11 mouse cellular contexts compared by ENCODE assay signal in genomic region chr4:105338861-105339260, GRCm38 (mm10).
DNase-seq lines count a peak whose midpoint lies in the region; ATAC-seq lines count a peak whose summit lies in the region.
"Had no signal": no experiment of that assay in that cellular context is flagged by ENCODE, and none has a peak within 500 bp of the region (broad histone marks: within the 10 kb centered on the region; RNA-seq: fewer than 3 reads in every experiment).

No protein-coding gene starts in this region.

- H3K27me3 ChIP-seq in heart, embryonic 11.5 days (ENCODE audit: control insufficient read depth, insufficient read depth, low read length): no peaks in the 10 kb centered on the region
- H3K27me3 ChIP-seq in heart, embryonic 13.5 days (replicated peaks): no peaks in the 10 kb centered on the region

- WGBS in heart, embryonic 11.5 days (ENCODE audit: insufficient replicate concordance): 45% methylated on average over 7 of the region's 7 CpGs
- WGBS in heart, embryonic 13.5 days: 48% methylated on average over 7 of the region's 7 CpGs

- H3K4me1 ChIP-seq in heart, embryonic 11.5 days (ENCODE audit: control insufficient read depth, insufficient read depth, low read length): peaks cover 3% of the 10 kb centered on the region; the same call in 1 of the 2 replicates
- H3K4me1 ChIP-seq in heart, embryonic 13.5 days: peaks cover 10% of the 10 kb centered on the region

- H3K9me3 ChIP-seq in heart, embryonic 11.5 days (replicated peaks; ENCODE audit: control insufficient read depth, low read length): no peaks in the 10 kb centered on the region
- no peaks in the 10 kb centered on the region for H3K9me3 ChIP-seq in heart, embryonic 13.5 days

- no peak overlapping the region for H3K4me3 ChIP-seq in heart, embryonic 11.5 days (ENCODE audit: low read depth, low read length)
- H3K4me3 ChIP-seq in heart, embryonic 13.5 days: no peak overlapping the region

- no peak overlapping the region for H3K27ac ChIP-seq in heart, embryonic 11.5 days (ENCODE audit: low read depth, low read length)
- 0 out of 2 replicates have a peak overlapping the region, but pooled peaks have one; percentile 6 for H3K27ac ChIP-seq in heart, embryonic 13.5 days (replicated peaks)

- ATAC-seq in heart, embryonic 11.5 days (replicated peaks; ENCODE audit: insufficient number of reproducible peaks, low FRiP score, low TSS enrichment): no peak
- ATAC-seq in heart, embryonic 13.5 days (ENCODE audit: extremely low read depth, insufficient number of reproducible peaks, low FRiP score, low TSS enrichment): no peak
- ATAC-seq: intestine, embryonic 16.5 days; liver, postnatal 0 days had no signal

- DNase-seq in heart, adult 8-10 months (ENCODE audit: low spot score): peak; percentile 20
- peak; percentile 18 for DNase-seq in right cerebral cortex, adult 18-20 months
- DNase-seq in right cerebral cortex, postnatal 25 days: no peak
- peak; percentile 19 for DNase-seq in telencephalon, adult 2 months (ENCODE audit: low read depth, low spot score)
- DNase-seq in layer of hippocampus, adult 9-10 months (ENCODE audit: low spot score): no peak
- DNase-seq: adrenal gland, adult 2 months; cerebellum, adult 2 months; liver, postnatal 0 days had no signal

- no peaks in the 10 kb centered on the region for H3K36me3 ChIP-seq in heart, embryonic 11.5 days (ENCODE audit: control insufficient read depth, insufficient read depth, low read length)
- H3K36me3 ChIP-seq in heart, embryonic 13.5 days: no peaks in the 10 kb centered on the region

- H3K9ac ChIP-seq in heart, embryonic 11.5 days (ENCODE audit: low read depth, low read length): no peak overlapping the region
- no peak overlapping the region for H3K9ac ChIP-seq in heart, embryonic 13.5 days
- H3K9ac ChIP-seq: liver, postnatal 0 days had no signal

- H3K4me2 ChIP-seq in heart, embryonic 11.5 days: no peak overlapping the region
- H3K4me2 ChIP-seq in heart, embryonic 13.5 days: no peak overlapping the region

Comparison
In these comparisons a context has a peak if more than half of its experiments do, and no peak if none do; other contexts are left out.
1. DNase-seq: peak in heart, adult 8-10 months (single experiment), right cerebral cortex, adult 18-20 months (single experiment) and telencephalon, adult 2 months (single experiment); none in right cerebral cortex, postnatal 25 days (single experiment) and layer of hippocampus, adult 9-10 months (single experiment).